Mouse (Mus musculus) cortical plate, adult 2 months (tissue): ENCODE measurements around the gene Cilp.

Experiments used
- CTCF ChIP-seq: fragments of 200-500 bp; IDR thresholded peaks from 2 replicates; pipeline ENCODE4 v1.5.1; 2011; ENCODE audit warnings: mild to moderate bottlenecking, control low read depth, low read length; ENCODE audit not compliant: insufficient read depth; ENCODE audit errors: extremely low read depth
- POLR2A ChIP-seq: fragments of 200-500 bp; IDR thresholded peaks from 2 replicates; pipeline ENCODE4 v1.6.1; 2011; ENCODE audit warnings: mild to moderate bottlenecking, low read length, control low read depth; ENCODE audit not compliant: insufficient read depth; ENCODE audit errors: extremely low read depth

- TF ChIP-seq POLR2A, result no peak
- TF ChIP-seq CTCF, result no peak
Observed at GRCm38 (mm10) chr9:65273873-65274272, 8.9 kb downstream of the Cilp start.
